12 mouse cellular contexts compared by ENCODE assay signal in genomic region chr13:11164130-11164529, GRCm38 (mm10).
"Had no signal": no experiment of that assay in that cellular context is flagged by ENCODE, and none has a peak within 500 bp of the region (broad histone marks: within the 10 kb centered on the region; RNA-seq: fewer than 3 reads in every experiment).

No protein-coding gene starts in this region.

- DNase-seq: retina, postnatal 1 day; right cerebral cortex, adult 18-20 months; right cerebral cortex, postnatal 14 days; right cerebral cortex, postnatal 25 days; right cerebral cortex, postnatal 4 days; spleen, adult 18-20 months; thymus, adult 18-20 months; thymus, adult 2 months; thymus, postnatal 14 days; thymus, postnatal 25 days; thymus, postnatal 36 days; thymus, postnatal 4 days had no signal
